Mouse (Mus musculus) neural tube, embryonic 10.5 days (tissue): ENCODE results near the gene Farsb.
A peak's percentile ranks its signal among the peaks of the same experiment; 100 is the strongest.

ENCODE experiments used
- DNase-seq: peaks from one replicate; pipeline ENCODE4 v3.0.0-alpha.2; 2017; ENCODE audit warnings: low spot score; ENCODE audit errors: extremely low spot score

Farsb gene

DNA sequence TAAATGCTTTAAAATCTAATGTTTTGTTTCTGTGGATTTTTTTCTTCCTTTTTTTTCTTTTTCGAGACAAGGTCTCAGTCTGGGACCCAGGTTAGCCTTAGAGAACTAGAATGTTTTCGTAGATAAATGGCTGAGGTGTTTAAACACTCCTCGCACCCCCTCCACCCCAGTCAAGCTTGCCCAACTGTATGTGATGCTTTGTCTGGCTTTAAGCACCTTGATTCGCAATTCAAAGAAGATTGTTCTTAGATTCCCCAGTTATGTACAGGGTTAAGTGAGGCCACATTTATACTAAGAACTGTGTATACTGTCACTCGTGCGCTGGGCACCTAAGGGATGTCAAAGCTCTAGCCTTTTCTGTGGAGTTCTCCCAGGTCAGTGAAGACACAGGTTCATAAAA is 68.4 kb downstream of the Farsb start:
- no peak for DNase-seq

DNA sequence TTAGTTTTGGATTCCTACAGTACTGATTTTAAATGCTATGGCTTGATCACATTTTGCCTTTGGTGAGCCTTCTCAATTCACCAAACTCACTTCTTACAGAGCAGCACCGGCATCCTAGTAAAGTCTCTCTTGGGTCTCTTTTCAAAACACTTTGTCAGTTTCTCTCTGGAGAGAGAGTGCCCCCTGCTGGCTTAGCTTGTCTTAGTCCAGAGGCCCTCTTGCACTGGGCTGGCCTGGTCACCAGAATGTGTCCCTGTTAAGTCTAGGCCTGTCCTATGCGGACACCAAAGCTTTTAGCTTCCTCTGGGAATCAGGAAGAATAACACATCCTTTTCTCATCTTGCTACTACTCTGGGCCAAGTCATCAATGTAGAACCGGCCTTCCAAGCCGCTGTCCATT is 69.1 kb downstream of the Farsb start:
- peak; percentile 85 for DNase-seq

DNA sequence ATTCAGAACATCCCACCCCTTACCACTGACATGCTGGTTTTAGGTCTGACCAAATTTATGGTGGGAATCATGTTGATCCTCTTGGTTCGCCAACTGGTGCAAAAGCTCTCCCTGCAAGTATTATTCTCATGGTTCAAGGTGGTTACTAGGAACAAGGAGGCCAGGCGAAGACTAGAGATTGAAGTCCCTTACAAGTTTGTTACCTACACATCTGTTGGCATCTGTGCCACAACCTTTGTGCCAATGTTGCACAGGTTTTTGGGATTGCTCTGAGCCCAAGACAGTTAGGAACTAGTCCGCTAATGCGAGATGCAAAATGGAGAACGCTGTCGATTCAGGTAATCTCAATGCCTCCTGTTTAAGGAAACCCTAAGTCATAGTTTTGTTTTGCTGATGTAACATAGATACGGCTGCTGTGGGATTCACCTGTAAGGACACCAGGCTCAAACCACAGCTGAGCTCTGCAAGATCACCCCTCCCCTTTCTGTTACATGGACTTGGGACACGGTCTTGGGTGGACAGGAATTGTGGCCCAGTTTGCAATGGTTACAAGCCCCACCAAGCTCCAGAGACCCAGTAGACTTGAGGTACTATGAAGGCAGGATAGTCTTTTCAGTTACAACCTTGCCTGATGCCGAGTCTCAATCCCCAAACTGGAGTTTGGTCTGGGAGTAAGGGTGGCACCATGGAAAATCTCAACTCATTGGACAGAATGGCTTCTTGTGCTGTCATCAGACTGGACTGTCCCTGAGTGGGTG is 71.4 kb downstream of the Farsb start:
- no peak for DNase-seq

DNA sequence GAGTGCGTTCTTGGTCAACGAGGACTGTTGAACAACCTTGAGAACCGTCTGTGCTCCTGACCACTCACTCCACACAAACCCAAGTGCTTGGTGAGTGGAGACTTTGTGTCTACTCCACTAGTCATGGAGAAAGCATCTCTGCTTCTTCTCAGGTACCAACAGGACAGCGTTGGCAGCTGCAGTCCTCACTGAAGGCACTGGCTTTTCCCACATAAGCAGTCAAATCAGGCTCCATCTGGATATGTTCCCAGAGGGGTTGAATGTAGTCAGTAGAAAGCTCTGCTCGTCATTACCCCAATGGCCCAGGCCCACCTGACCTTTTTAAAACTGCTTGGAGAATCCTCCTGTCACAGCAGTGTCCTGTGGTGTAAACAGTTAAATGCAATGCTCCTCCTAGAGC is 74.3 kb downstream of the Farsb start:
- DNase-seq = no peak

DNA sequence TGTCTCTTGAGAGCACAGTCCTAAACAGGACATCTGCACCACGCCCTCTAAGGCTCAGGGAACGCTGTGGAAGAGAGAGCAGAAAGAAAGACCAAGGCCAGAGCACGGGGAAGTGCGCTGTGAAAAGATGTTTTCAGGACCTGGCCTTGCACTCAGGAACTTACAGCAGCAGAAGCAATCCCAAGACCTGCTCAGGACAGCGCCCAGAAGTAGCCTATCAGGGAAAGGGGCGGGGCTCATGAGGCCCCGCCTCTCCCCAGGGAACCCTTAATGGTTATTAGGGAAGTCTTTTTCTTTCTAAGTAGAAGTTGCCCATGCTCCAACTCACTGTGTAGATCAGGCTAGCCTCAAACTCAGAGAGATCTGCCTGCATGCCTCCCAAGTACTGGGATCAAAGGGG is 76.0 kb downstream of the Farsb start:
- DNase-seq = no peak

DNA sequence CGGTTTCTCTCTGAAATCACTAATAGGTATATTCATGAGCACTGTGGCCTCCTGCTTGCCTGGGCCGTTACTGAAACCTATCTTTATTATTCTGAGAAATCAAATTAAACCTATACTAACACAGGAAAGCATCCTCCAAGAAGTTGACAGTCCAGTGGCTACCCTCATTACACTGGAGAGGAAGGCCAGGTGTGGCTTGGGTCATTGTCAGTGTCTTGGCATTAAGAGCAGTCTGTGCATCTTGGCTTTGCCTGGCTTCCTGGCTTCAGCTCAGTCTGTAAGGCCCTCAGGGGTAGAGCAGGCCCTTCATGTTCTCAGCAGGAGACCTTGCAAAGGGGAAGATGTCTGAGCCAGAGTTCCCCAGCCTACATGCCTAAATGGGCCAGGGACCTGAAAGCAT is 79.3 kb downstream of the Farsb start:
- DNase-seq = no peak

DNA sequence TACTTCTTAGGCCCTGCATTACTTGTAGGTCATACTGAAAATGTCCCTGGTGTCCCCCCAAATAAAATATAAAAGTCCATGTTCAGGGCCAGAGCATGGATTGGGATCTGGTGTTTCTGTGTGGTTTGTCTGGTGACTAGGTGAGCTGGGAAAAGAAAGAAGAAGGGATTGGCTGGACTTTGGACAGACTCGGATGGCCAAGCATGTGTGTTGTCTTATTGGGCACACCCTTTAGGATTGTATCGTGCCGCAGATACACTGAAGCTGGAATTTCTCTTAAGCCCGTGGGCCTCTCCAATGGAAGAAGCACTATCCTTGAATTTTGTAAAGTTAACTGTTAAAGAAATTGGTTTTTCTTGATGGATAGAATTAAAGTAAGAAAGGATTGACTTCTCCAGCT is 87.3 kb downstream of the Farsb start:
- no peak for DNase-seq

DNA sequence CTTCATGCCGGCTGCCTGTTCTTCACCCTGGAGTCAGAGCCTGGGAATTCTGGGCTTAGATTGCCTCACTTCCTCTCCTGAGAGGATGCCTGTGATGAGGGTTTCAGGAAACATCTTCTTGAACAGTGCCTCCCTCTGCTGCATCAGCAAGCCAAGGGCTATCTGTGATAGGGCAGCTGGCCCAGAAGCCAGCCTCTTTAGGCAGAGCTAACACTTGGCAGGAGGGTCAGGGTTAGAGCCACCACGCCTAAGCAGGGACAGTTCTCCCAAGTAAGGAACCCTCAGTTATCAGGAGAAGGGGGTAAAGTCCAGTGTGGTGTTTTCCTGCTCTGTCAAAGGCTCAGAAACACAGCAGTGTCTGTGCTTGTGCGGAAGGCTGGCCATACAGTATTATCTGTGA is 88.9 kb downstream of the Farsb start:
- DNase-seq = no peak

DNA sequence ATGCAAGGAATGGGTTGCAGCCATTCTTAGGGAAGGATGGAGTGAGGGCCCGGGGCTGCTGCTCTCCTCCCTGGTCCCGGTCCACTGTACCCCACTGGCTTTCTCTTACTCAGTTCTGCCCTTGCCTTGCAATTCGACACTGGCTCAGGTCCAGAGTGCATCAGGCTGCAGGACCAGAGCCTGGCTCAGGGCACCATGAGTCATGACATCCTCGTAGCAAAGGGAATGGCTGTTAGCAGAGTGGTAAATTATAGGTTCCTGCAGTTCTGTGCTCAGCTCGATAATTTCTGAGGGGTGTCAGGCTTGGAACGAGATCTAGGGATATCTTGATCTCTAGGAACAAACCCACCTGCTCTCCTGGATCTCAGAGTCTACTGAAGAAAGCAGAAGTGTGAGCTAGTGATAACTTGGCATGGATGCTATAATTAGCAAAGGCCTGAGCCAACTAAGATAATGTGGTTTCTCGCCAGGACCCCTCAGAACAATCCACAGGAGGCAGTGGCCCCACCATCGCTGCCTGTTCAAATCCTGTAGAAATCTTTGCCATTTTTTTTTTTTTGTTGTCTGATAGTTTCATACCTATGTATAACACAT is 92.3 kb downstream of the Farsb start:
- DNase-seq = no peak

DNA sequence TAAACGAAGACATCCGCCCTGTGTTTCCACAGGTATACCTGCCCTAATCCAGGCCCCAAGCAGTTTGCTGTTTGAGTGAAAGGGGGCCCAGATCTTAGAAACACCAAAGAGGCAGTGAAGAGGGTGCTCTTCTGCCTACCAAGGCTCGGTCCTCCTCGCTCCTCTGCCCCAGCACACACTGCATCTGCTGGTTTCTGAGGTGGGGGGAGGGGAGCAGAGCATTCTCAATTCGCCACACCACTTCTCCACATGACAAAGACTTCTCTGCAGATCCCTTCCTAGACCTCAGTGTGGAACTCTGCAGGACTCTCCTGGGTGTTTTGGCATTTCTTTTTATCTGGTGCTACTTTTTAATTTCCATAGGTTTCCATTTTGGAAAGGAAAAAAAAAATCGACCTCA is 93.0 kb downstream of the Farsb start:
- peak; percentile 36 for DNase-seq

DNA sequence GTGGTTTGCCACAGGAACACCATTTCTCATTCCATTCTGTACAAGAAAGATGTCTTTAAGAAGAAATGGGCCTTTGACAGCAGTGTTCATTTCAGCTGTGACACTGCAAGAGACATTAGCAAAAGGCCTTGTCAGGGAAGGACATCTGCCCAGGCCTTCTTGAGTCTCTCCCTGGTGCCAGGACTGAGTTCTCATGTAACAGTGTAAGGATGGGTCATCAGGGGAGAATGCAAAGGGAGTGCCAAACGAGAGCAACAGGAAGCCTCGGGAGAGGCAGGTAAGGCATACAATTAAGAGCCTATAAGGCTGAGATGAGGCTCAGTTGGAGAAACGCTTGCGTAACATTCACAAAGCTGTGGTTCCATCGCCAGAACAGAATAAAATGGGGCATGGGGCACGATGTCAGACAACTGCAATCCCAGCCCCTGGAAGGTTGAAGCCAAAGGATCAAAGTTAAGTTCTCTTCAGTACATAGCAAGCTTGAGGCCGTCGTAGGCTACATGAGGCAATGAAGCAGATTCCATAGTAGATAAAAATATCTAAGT is 93.4 kb downstream of the Farsb start:
- DNase-seq = peak; percentile 20

DNA sequence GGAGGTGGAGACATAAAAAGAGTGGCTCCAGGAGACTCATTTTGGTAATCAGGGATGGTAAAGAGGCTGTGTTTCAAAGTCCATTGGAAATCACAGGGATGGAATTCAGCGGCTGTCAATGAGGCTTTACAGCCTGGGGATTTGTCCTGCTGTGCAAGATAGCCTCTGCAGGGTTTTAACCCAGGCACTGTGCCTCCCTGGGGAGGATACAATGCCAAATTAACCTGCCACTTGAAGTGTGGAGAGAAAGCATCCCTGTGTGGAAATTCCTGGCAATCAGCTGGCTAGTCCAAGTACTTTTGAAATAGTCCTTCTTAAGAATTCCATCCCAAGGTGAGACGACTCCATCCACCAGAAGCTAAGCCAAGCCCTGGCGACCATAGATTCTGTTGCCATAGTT is 99.8 kb downstream of the Farsb start:
- no peak for DNase-seq

DNA sequence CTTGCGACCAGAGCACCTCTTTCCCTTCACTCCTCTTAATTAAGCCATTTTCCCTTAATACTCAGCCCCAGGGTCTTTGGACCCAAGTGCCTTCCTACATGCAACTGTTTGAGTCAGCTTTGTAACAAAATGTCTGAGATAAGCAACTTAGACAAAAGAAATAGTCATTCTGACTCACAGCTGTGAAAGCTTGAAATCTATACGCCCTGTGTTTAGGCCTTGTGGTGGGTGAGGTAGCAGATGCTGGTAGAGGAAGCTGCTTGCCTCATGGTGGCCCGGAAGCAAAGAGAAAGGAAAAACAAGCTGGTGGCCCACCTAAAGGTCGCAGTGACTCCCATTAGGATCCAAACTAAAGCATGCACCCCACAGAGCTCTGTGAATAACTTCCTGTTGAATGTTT is 100.8 kb downstream of the Farsb start:
- DNase-seq = no peak

DNA sequence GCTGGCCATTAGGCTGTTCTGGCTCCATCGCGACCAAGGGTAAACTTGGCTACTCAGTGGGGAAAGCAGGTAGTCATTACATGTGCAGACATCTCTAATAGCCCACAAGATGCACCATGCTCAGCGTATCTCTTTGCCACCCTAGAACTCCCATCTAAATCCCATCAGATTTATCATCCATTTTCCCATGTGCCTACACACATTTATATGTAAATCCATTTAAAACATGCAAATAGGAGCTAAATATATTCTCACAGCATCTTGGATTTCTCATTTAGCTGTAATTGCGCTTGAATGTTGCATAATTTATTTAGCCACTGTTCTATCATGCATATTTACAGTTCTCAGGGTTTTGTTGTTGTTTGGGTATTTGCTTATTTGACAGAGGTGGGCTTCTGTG is 107.7 kb downstream of the Farsb start:
- DNase-seq = no peak

DNA sequence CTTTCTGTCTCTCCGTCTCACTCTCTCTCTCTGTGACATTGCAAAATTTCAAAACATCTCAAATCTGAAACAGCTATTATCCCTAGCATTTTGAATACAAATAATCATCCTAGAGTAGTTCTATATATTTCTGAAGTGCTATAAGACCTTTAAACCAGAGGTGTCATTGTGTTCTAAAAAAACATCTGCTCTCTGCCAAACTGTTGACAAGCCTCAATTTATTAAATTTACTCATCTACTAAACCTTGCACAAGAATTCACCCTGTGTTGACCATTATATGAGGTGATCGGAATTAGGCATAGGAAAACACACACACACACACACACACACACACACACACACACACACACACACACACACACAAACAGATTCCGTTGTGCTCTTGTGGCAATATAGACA is 113.6 kb downstream of the Farsb start:
- no peak for DNase-seq

DNA sequence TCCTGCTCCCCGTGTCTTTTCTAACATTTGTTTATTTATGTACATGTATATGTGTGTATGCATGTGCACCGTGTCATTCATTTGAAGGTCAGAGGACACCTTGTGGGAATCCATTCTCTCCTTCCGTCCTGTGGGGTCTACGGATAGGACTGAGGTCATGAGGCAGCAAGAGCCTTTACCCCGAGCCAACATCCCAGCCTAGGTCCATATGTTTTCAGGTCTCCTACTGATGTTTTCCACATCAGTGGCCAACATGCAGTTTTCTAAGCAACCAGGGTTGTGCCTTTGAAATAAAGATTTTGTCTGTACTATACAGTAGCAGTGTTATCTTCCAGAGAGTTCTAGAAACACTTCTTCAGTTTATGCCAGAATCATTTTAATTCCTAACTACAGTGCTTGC is 114.9 kb downstream of the Farsb start:
- no peak for DNase-seq

DNA sequence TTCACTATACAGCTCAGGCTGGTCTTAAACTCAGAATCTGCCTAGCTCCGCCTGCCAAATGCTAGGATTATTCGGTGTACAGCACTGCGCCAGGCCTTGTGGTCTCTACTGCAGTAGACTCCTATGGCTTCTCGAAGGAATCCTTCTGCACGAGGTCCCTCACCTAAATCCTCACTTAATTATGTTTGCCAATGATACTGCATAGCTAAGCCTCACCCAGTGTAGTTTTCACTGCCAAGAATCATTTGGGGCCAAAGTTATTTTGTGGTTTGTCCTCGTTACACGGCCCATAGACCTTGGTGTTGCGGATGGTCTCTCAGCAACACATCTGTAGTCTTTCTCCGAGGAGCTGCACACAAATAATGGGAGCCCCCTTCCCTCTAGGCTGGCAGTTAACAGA is 116.4 kb downstream of the Farsb start:
- no peak for DNase-seq

DNA sequence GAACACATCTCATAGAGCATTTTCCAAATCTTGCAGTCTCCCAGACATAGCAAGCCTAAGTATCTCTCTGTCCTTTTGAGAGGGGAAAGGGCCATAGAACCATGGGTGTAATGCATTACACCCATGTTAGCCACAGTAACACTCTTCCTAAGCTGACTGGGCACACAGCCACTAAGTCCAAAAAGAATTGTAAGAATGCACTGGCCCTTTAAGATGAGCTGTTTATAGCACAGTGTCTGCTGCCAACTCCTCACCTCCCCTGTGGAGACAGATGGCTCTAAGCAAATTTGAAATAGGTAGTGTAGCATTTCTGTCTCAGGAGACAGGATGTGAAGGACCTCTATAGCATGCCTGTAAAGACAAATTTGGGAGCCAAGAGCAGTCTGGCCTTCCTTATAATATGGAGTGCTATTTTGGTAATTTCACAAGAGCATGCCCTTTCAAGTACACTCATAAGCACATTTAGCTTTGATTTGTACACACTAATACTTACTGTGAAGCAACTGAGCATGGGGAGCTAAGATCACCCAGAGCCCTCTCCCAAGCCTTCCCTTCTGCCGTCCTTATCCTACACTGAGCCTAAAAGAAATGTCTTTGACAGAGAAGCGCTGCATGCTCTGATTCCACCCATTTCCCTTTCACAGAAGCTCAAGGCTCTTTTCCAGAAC is 117.0 kb downstream of the Farsb start:
- no peak for DNase-seq

DNA sequence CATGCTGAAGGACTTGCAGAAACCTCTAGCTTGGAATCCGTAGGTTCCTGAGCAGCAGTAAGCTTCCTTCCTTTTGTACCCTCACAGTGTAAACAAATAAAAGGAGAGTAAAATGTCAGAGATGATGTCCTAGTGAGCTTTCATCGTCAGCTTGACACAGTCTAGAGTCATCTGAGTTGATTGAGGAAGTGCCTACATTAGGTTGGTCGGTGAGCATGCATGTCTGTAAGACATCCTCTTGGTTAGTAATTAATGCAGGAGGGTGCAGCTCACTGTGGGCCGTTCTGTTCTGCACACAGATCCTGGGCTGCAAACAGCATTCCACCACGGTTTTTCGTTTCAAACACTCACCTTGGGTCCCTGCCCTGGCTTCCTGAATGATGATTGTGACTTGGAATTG is 118.6 kb downstream of the Farsb start:
- DNase-seq = no peak
